Mouse (Mus musculus) liver, adult 2 months (tissue): ENCODE measurements around the gene Higd2a. TPM values are rescaled to one million over a fixed set of nuclear protein-coding genes. Genes with fewer than 3 reads are reported as not detected.

Source experiments
- DNase-seq: peaks from one replicate; pipeline ENCODE4 v3.0.0-alpha.2; 2011; ENCODE audit warnings: low read depth, low spot score; ENCODE audit errors: extremely low read depth
- H3K27ac ChIP-seq: fragments of 200-500 bp; replicated peaks from 2 replicates; pipeline ENCODE4 v1.5.1; 2012; ENCODE audit warnings: low read depth, mild to moderate bottlenecking, control low read depth, inconsistent platforms, low read length; ENCODE audit not compliant: insufficient read depth
- H3K27me3 ChIP-seq: fragments of 200-500 bp; 2 replicates; pipeline ENCODE4 v1.6.1; 2012; ENCODE audit warnings: mild to moderate bottlenecking, moderate library complexity, low read length, inconsistent platforms; ENCODE audit not compliant: control insufficient read depth, insufficient read depth
- H3K36me3 ChIP-seq: fragments of 200-500 bp; 2 replicates; pipeline ENCODE4 v1.6.1; 2012; ENCODE audit warnings: low read length, inconsistent platforms; ENCODE audit not compliant: control insufficient read depth, insufficient read depth
- H3K4me1 ChIP-seq: fragments of 200-500 bp; 2 replicates; pipeline ENCODE4 v1.6.1; 2011; ENCODE audit warnings: low read length; ENCODE audit not compliant: control insufficient read depth, insufficient read depth
- H3K4me3 ChIP-seq: fragments of 200-500 bp; 2 replicates; pipeline ENCODE4 v1.5.1; 2011; ENCODE audit warnings: low read depth, mild to moderate bottlenecking, control low read depth, low read length, moderate library complexity; ENCODE audit not compliant: insufficient read depth
- H3K79me2 ChIP-seq: fragments of 200-500 bp; 2 replicates; pipeline ENCODE4 v1.6.1; 2012; ENCODE audit warnings: inconsistent platforms, mild to moderate bottlenecking, low read length, moderate library complexity; ENCODE audit not compliant: control insufficient read depth, insufficient read depth
- H3K9ac ChIP-seq: fragments of 200-500 bp; 2 replicates; pipeline ENCODE4 v1.6.1; 2012; ENCODE audit warnings: low read depth, mild to moderate bottlenecking, control low read depth, inconsistent platforms, low read length
- CTCF ChIP-seq: fragments of 200-500 bp; IDR thresholded peaks from 2 replicates; pipeline ENCODE4 v1.5.1; 2011; ENCODE audit warnings: low read depth, low read length, control low read depth
- POLR2A ChIP-seq: fragments of 200-500 bp; IDR thresholded peaks from 2 replicates; pipeline ENCODE4 v1.6.1; 2011; ENCODE audit warnings: low read length, control low read depth; ENCODE audit not compliant: insufficient read depth; ENCODE audit errors: extremely low read depth
- WGBS: fragments of 180-500 bp; shearing (Covaris S2); methylation state at CpG from one replicate; pipeline ENCODE4 v1.1.7; 2018; 5-methylcytosine and 5-hydroxymethylcytosine counted together
- polyA plus RNA-seq: library from polyadenylated mRNA; depleted of rRNA; stranded (reverse); fragments of >200 nt; gene quantifications from 2 replicates; pipeline ENCODE4 v1.2.3, GENCODE M21; 2012; rRNA removed
- total RNA-seq: library from RNA; depleted of rRNA; stranded (reverse); fragments of >200 nt; gene quantifications from 2 replicates; pipeline ENCODE4 v1.2.3, GENCODE M21; 2014; rRNA removed

The Higd2a gene
- total and polyA plus RNA-seq, 2 experiments, result 51.1 to 98.7 TPM

- peak; percentile 93 for DNase-seq
- H3K36me3 ChIP-seq, result peaks cover 12% of the 10 kb centered on the region
- H3K4me3 ChIP-seq, result no peak overlapping the region
- H3K79me2 ChIP-seq, result peaks cover 27% of the 10 kb centered on the region
- H3K9ac ChIP-seq, result no peak overlapping the region
- TF ChIP-seq CTCF, result no peak
- no peak for TF ChIP-seq POLR2A
- H3K4me1 ChIP-seq, result peaks cover 30% of the 10 kb centered on the region
- H3K27me3 ChIP-seq, result no peaks in the 10 kb centered on the region
- peak overlapping the region; percentile 97 for H3K27ac ChIP-seq
- WGBS, result 10% methylated on average over 3 of the region's 3 CpGs
Measured at GRCm38 (mm10) chr13:54632731-54633277, 42.8 kb downstream of the Higd2a start.

GRCm38 (mm10) chr13:54635011-54635410 is 45.0 kb downstream of the Higd2a start:
- Histone ChIP-seq H3K79me2 (peaks cover 24% of the 10 kb centered on the region), H3K4me3 (no peak overlapping the region), H3K9ac (no peak overlapping the region), H3K27me3 (no peaks in the 10 kb centered on the region), H3K36me3 (peaks cover 23% of the 10 kb centered on the region), H3K27ac (no peak overlapping the region), H3K4me1 (peaks cover 18% of the 10 kb centered on the region; the same call in 1 of the 2 replicates)
- 68% methylated on average over 3 of the region's 3 CpGs for WGBS
- DNase-seq, result peak; percentile 72
- TF ChIP-seq POLR2A, result no peak
- no peak for TF ChIP-seq CTCF

Other genes starting within 250 kb of the Higd2a start
- 0.37 and 0.54 TPM in 2 replicates for gene Cplx2, start 218.9 kb upstream of the Higd2a start, total RNA-seq
- 0.57 and 0.81 TPM in 2 replicates for gene Cplx2, start 218.9 kb upstream of the Higd2a start, polyA plus RNA-seq
- gene Thoc3, start 121.4 kb upstream of the Higd2a start, total RNA-seq, result 19.2 and 21.1 TPM in 2 replicates
- gene Thoc3, start 121.4 kb upstream of the Higd2a start, polyA plus RNA-seq, result 25.3 and 27.7 TPM in 2 replicates
- gene Simc1, start 86.4 kb upstream of the Higd2a start, total RNA-seq, result 2.9 and 5.6 TPM in 2 replicates
- gene Simc1, start 86.4 kb upstream of the Higd2a start, polyA plus RNA-seq, result 3.9 and 6.7 TPM in 2 replicates
- 24.1 and 24.2 TPM in 2 replicates for gene 4833439L19Rik, start 24.8 kb upstream of the Higd2a start, total RNA-seq
- gene 4833439L19Rik, start 24.8 kb upstream of the Higd2a start, polyA plus RNA-seq, result 52.5 and 54.3 TPM in 2 replicates
- 4.2 and 5.6 TPM in 2 replicates for gene Arl10, start 15.2 kb upstream of the Higd2a start, total RNA-seq
- 3.2 and 5.2 TPM in 2 replicates for gene Arl10, start 15.2 kb upstream of the Higd2a start, polyA plus RNA-seq
- gene Nop16, start 117 bp upstream of the Higd2a start, total RNA-seq, result 15.0 and 15.8 TPM in 2 replicates
- 9.4 and 11.1 TPM in 2 replicates for gene Nop16, start 117 bp upstream of the Higd2a start, polyA plus RNA-seq
- 19.0 and 24.8 TPM in 2 replicates for gene Cltb, start 21.1 kb downstream of the Higd2a start, total RNA-seq
- 45.6 and 51.5 TPM in 2 replicates for gene Cltb, start 21.1 kb downstream of the Higd2a start, polyA plus RNA-seq
- gene Faf2, start 31.6 kb downstream of the Higd2a start, total RNA-seq, result 25.1 and 29.9 TPM in 2 replicates
- 22.5 and 28.1 TPM in 2 replicates for gene Faf2, start 31.6 kb downstream of the Higd2a start, polyA plus RNA-seq
- 5.8 and 11.4 TPM in 2 replicates for gene Rnf44, start 103.7 kb downstream of the Higd2a start, total RNA-seq
- 86.1 and 87.9 TPM in 2 replicates for gene Rnf44, start 103.7 kb downstream of the Higd2a start, polyA plus RNA-seq
- under 0.01 and 0.20 TPM in 2 replicates for gene Cdhr2, start 111.3 kb downstream of the Higd2a start, total RNA-seq
- gene Cdhr2, start 111.3 kb downstream of the Higd2a start, polyA plus RNA-seq, result 0.15 and 0.18 TPM in 2 replicates
- not detected in 2 replicates for gene Gprin1, start 159.7 kb downstream of the Higd2a start, total RNA-seq
- not detected in 2 replicates for gene Gprin1, start 159.7 kb downstream of the Higd2a start, polyA plus RNA-seq
- gene Sncb, start 176.4 kb downstream of the Higd2a start, total RNA-seq, result not detected in 2 replicates
- not detected in 2 replicates for gene Sncb, start 176.4 kb downstream of the Higd2a start, polyA plus RNA-seq
- not detected in 2 replicates for gene Eif4e1b, start 193.8 kb downstream of the Higd2a start, total RNA-seq
- gene Eif4e1b, start 193.8 kb downstream of the Higd2a start, polyA plus RNA-seq, result not detected in 2 replicates
- gene Tspan17, start 199.2 kb downstream of the Higd2a start, total RNA-seq, result 0.74 and 0.94 TPM in 2 replicates
- 1.4 and 2.4 TPM in 2 replicates for gene Tspan17, start 199.2 kb downstream of the Higd2a start, polyA plus RNA-seq